Mouse (Mus musculus): Measurements from ENCODE around the gene Col17a1.

DNA sequence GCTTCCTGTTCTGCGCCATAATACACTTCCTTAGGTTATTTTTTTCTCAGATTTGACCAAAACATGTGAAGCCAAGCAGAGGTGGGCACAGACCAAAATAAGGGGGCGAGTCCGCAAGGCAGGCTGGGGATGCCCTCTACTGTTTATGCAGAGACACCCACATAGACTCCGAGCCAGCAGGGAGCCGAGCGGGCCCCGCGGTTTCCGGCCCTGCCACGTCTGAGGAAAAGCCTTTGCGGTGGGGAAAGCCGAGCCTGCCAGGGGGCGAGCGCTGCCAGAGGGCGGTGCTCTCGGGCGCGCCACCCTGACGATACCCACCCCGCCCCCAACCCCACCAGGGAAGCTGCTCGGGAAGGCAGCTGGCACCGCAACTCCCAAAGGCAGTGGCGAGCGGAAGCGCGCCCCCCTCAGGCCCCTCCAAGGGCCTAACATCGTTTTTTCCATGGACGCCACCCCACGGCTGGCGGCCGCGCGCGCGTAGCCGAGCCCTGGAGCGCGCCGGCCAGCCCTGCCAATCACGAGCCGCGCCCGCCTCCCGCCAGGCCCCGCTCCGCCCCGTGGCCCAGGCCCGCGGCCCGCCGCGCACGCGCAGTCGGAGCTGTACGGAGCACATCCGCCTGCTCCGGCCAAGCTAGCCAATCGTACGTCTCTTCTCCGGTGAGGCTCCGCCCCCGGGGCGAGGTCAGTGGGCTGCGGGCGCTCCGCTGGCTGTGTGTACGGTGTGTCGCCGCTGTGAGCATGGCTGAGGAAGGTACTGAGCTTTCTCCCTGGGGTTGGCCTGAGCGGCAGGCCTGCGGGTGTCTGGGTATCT lies 39.4 kb upstream of the Col17a1 start, which contains the start of gene Sfr1:
- TF ChIP-seq CTCF (IDR thresholded peaks at IDR 0.05; ENCODE audit: low read depth, low read length) = peak; percentile 43
- peak; percentile 91 for TF ChIP-seq POLR2A (IDR thresholded peaks at IDR 0.05; ENCODE audit: insufficient read depth, low read length)

All from ES-Bruce4 (cell line).